Mouse (Mus musculus): ENCODE data around the gene Tdrd1.

DNA sequence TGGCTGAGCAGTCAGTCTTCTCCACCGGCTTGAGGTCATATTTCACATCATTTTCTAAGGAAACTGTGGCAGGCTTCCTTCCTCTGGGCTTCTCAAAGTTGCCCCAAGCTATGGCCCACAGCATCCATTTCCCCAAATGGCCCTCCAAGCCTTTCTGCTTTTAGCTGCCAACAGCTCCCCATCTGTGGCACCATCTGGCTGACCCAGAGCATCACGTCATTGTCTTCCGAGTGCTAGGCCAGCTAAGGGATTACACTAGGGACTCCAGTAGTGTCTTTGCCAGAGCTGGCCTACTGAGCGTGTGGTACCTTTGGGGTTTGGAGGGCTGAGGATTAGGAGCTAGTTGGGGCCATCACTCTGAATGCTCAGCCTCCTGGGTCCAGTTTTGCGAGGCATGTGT, 66.6 kb downstream of the Tdrd1 start:
- TF ChIP-seq CTCF (conservative IDR thresholded peaks at IDR 0.05; ENCODE audit: insufficient read depth, insufficient read length, low read depth, low read length) (no peak), POLR2A (IDR thresholded peaks at IDR 0.05; ENCODE audit: low read depth, low read length) (no peak)
